Mouse (Mus musculus): ENCODE measurements around the gene Zbtb43. TPM values are rescaled to one million over a fixed set of nuclear protein-coding genes. Genes with fewer than 3 reads are reported as not detected.

Zbtb43 gene
- total RNA-seq (2021), result 10 to 100 TPM; 22.6 to 23.7 TPM
- long read RNA-seq, experiment 1, full-length matches to known transcripts, result 10 of 22 reads
- long read RNA-seq, experiment 1, partial matches to known transcripts, result 0 of 22 reads
- long read RNA-seq, experiment 1, other reads (novel, unspliced or antisense), result 12 of 22 reads
- long read RNA-seq, experiment 2, full-length matches to known transcripts, result 12 of 17 reads
- long read RNA-seq, experiment 2, partial matches to known transcripts, result 0 of 17 reads
- long read RNA-seq, experiment 2, other reads (novel, unspliced or antisense), result 5 of 17 reads

DNA sequence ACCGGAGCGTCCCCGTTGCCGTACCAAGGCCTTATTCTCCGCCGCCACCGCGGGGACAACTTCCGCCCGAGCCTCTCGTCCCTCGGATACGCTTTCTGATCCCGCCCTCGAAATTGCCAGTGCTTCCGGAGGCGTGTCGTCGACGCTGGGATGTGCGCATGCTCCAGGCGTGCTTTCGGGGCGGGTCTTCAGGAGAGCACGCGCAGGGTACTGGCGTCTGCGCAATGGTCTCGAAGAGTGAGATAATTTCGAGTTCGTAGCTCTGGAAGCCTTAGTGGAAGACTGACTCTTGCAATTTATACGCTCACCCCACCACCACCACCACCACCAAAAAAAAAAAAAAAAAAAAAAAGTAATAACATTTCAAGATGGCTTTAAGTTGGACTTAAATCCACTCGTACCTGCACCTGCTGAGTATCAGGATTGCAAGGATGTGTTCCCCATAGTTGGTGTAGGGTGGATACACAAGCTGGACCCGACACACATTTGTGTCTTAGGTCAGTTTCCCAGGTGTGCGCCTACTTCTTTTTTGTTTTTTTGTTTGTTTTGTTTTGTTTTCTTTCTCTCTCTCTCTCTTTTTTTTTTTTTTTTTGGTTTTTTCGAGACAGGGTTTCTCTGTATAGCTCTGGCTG, at the start of gene Zbtb43:
Zbtb43 (minus strand) TSS at position 94 of the 632 bp plus-strand sequence.
- intact Hi-C loops (cut with DNase I), result loop anchor here (2.0 kb wide), 1 partner anchor 36 kb away; no protein-coding TSS in a partner anchor
- peak; percentile 95 to 97 for DNase-seq

DNA sequence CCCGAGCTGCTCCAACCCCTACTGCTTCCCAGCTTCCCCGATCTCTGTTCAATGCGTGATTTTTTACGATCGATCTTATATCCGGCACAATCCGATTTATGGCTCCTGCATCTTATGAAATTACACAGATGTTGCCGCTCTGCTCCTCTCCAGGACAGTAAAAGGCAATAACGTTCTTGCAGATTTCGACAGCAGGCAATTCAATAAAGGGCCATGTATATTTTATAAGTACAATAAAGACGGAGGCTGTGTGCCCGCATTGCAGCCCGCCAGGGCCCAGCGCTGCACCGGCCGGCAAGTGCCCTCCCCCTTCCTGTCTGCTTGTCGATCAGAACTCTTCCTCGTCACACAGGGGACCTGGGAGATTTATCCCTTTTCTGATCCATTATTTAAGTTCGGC, 47.5 kb upstream of the Zbtb43 start:
- no peak for DNase-seq
- intact Hi-C loops (cut with DNase I), result no loop called here

DNA sequence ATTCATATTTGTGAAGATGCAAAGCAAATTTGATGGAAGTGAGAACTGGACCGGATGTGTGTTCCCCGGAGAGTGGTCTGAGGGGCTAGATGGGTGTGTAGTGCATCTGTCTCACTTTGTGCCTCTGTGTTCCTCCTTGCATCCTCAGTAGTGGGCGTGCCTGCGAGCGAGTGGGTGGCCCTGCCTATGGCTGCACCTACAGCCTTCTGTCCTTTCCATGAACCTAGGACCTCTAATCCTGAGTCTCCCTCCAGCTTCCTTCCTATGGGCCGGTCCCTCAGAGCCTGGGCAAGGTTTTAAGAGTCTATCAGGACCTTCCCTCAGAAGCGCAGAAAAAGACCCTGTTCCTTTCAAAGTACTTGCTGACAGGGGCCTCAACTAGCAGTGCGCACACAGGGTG, 47.1 kb upstream of the Zbtb43 start:
- DNase-seq, result no peak
- intact Hi-C loops (cut with DNase I), result no loop called here

DNA sequence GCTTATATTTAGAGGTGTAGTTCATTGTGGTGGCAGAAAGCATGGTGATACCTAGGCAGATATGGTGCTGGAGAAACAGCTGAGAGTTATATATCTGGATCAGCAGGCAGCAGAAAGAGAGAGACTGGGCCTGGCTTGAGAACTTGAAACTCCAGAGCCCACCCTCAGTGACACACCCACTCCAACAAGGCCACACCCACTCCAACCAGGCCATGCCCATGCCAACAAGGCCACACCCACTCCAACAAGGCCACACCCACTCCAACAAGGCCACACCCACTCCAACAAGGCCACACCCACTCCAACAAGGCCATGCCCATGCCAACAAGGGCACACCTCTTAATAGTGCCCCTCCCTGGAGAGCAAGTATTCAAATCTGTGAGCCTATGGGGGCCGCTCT, 42.4 kb upstream of the Zbtb43 start:
- DNase-seq, result no peak
- intact Hi-C loops (cut with DNase I), result no loop called here

DNA sequence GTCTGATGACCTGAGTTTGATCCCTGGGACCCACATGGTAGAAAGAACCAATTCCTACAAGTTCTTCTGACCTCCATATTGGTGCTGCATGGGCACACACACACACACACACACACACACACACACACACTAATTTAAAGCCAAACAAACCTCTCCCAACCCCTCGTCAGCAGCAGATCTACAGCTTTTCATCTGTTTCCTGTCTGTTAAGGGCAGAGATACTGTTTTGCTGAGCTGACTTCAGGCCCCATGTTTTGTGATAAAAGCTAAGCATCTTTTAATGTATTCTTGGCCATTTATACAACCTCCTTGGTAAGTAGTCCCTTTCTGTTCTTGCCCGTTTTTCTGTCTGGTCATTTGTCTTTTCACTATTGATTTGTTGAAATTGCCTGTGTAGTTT, 34.2 kb upstream of the Zbtb43 start:
- DNase-seq, result no peak
- intact Hi-C loops (cut with DNase I), result no loop called here

DNA sequence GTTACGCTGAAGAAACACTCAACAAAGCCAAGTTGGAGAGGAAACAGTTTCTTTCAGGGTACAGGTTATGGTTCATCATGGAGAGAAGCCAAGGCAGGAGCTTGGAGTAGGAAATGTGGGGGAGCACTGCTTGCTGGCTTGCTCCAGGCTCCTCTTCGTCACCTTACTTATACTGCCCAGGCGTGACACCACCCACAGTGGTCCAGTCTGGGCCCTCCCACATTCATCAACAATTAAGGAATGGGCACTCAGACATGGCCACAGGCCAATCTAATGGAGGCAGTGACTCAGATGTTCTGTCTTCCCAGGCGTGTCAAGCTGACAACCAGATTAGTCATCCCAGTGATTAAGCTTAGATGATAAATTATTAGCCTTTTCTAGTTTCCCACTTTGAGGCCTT, 29.9 kb upstream of the Zbtb43 start:
- DNase-seq, result no peak
- intact Hi-C loops (cut with DNase I), result no loop called here

DNA sequence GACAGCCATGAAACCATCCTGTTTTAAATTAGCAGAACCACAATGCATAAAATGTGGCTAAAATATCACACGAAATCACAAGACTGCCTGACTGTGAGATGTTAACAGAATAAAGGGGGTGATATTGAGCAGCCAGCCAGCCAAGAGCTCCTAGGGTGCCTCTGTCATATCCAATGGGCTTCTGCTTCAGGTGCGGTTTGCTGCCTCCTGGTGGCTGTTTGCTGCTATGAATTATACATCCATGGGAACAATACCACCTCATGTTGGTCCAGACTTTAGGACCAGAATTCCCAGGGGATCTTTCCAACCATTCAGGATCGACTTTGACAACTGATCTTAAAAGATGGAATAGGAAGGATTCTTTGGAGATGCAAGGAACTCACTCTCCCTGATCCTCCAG, 27.3 kb upstream of the Zbtb43 start:
- intact Hi-C loops (cut with DNase I), result no loop called here
- DNase-seq, result no peak

DNA sequence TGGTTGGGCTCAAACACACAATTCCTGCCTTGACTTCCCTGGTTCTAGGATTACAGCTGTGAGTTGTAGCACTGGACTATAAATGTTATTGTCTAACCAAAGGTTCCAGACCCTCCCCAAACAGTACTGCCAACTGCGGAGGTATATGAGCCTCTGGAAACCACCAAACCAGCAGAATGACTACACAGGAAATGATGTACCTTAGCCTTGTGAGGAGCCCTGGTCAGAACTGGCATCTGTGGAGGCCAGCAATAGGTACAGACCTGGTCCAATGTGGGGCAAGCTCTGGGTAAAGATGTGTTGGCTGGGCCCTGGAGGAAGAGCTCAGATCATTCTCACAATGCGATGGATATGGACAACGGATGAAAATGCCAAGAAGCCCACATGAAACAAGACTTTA, 23.7 kb upstream of the Zbtb43 start:
- intact Hi-C loops (cut with DNase I), result no loop called here
- no peak for DNase-seq

DNA sequence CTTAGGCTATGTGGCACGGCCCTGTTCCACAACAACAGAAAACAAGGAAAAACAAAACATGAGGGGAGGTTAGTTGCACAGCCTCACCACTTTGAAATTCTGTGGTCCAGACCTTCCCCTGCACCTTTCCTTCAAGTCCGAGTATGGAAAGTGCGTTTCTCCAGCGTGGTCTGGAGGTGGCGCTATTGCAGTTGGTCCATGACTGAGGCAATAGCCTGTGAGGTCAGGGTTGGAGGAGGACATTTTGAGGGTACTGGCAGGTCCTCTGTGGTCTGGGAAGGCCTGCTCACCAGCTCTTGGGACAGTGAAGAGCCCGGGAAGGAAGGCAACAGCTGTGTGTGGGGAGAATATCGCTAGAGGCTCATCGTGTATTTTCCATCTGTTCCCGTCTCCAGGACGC, 21.2 kb upstream of the Zbtb43 start:
- intact Hi-C loops (cut with DNase I), result no loop called here

DNA sequence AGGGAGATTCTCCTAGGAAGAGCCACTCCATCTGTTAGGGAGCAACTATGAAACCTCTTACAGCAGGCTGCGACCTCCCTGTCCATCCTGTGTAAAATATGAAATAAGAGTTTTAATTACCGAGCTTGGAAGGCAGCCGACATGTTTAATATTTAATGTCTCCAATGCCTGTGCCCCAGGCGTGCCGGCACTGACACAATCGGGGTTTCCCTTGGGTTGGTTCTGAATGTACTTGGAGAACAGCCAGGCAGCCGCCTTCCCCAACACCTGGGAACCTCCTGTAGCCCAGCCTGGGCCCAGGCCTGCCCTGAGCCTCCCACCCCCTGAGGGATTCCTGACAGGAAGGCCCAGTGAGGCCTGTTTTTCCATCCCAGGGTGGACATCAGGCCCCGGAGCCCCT, 19.0 kb upstream of the Zbtb43 start:
- intact Hi-C loops (cut with DNase I), result loop anchor here (1.0 to 2.0 kb wide), 3 partner anchors 71 to 247 kb away; no protein-coding TSS in a partner anchor
- no peak for DNase-seq

More for the DNA sequence above, 21.2 kb upstream of the Zbtb43 start:
- DNase-seq, result no peak

DNA sequence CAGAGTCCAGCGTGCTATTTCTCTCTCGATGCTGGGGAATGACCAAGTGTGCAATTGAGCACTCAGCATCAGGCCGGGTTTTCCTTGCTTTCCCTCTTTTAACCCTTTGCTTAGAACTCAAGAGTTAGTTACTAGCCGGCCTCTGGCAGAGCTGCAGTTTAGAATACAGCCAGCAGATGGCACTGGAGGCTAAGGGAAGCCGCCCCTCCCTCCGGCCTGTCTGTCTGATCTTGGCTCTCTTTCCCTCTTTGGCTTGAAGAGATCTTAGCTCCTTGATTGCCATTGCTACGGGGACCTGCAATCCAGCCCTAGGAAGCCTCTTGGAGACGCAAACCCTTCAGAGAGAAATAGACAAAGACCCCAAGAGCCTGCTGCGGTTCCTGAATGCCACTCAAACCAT, 18.5 kb upstream of the Zbtb43 start:
- intact Hi-C loops (cut with DNase I), result loop anchor here (1.0 to 2.0 kb wide), 3 partner anchors 71 to 248 kb away; no protein-coding TSS in a partner anchor
- peak; percentile 75 to 86 for DNase-seq

DNA sequence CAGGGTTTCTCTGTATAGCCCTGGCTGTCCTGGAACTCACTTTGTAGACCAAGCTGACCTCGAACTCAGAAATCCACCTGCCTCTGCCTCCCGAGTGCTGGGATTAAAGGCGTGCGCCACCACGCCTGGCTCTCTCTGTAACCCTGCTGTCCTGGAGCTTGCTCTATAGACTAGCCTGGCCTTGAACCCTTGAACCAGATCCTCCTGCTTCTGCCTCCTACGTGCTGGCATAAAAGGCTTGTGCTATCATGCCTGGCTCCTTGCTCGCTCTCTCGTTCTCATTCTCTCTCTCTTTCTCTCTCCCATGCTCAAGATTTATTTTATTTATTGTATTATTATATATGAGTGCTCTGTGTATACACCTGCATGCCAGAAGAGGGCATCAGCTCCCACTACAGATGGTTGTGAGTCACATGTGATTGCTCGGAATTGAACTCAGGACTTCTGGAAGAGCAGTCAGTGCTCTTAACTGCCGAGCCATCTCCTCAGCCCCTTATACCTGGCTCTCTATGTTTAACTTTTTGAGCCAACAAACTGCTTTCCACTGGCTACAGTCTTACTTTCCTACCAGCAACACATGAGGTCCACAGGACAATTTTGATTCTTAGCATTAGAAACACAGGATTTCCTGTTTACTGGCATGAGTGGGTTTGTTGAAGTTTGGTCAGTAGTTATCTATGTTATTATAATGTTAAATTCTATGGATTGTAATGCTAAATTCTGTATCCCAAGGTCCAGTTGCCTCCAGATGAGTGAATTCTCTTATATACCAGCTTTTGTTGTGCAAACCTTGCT, 9.8 kb upstream of the Zbtb43 start:
- no peak for DNase-seq
- intact Hi-C loops (cut with DNase I), result no loop called here

DNA sequence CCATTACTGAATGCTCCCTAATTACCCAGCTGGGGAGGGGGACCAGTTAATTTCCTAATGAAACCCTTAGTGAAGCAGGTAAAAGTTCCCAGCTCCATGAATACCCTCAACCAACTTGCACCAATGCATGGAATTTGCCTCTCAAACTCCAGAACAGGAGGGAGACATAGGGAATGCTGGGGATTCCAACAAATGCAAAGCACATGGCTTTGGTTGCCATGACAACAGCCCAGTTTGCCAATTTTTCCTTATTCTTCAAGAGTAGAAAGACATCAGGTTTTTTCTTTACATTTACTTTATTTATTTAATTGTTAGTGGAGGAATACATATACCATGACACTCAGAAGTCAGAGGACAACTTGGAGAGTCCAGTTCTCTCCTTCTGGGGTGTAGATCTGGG, 7.6 kb upstream of the Zbtb43 start:
- no peak for DNase-seq
- intact Hi-C loops (cut with DNase I), result no loop called here

DNA sequence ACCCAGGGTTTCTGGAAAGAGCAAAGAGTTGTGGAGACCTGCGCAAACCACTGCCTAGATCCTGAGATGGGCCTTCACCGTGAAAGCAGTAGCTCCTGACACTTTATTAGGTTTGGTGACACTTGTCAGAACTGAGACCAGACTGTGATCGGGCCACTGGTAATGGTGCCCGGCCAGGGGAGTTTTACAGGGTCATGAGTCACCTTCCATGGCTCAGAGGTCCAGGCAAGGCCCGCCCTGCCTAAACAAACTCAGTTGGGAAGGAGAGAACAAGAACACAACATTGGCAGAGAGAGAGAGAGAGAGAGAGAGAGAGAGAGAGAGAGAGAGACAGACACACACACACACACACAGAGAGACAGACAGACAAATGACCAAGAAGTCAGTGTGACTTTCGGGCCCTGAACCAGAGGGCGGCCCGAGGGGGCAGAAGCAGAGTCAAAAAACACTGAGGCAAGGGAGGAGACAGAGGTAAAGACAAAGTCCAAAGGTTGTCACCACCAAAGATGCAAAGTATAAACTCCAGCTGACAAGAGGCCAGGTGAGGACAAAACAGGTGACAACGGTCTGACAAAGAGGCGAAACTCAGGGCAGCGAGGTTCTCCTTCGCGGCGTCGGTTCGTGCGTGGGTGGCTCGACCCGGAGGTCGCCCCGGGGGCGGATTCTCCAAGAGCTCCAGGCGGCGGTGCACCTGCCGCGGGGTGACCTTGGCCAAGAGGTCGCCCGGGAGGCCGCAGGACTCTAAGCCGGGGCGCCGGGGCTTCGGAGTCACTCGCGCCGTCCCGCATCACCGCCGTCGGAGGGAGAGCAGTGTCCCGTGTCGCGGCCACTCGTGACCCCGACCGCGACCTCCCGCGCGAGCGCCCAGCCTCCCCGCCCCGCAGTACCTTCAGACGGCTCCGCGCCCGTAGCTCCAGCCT, 553 bp downstream of the Zbtb43 start:
- intact Hi-C loops (cut with DNase I), result loop anchor here (2.0 kb wide), 1 partner anchor 35 kb away; no protein-coding TSS in a partner anchor
- DNase-seq, result peak in 1 of 2 experiments; percentile 12

DNA sequence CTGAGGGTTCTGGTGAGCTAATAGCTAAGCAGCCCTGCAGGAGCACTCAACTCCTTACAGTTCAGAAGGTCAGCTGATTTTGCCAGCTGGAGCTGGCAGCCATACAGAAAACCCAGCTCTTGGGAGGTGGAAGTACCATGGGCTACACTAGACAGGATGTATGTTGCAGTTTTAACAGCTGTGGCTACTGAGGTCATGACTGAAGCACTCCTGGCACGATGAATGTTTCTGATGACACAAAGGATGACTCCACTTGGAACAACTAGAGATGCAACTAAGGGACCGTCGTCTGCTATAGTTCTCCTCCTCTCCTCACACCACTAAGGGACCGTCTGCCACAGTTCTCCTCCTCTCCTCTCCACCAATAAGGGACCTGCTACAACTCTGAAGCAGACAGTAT, 2.4 kb downstream of the Zbtb43 start:
- intact Hi-C loops (cut with DNase I), result no loop called here
- peak; percentile 21 to 36 for DNase-seq

DNA sequence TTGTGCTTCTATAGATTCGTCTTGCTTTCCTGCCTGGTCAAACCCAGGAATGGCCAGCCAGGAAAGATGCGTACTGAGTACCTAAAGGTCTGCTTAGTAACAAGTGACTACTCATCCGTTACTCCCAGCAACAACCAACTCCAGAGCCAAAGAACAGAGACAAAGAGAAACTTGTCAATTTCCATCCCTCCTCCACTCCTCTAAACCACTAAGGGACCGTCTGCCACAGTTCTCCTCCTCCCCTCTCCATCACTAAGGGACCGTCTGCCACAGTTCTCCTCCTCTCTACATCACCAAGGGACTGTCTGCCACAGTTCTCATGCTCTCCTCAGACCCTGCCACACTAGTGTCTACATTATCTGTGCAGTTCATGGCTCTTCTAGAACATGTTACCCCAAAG, 3.1 kb downstream of the Zbtb43 start:
- intact Hi-C loops (cut with DNase I), result no loop called here
- no peak for DNase-seq

DNA sequence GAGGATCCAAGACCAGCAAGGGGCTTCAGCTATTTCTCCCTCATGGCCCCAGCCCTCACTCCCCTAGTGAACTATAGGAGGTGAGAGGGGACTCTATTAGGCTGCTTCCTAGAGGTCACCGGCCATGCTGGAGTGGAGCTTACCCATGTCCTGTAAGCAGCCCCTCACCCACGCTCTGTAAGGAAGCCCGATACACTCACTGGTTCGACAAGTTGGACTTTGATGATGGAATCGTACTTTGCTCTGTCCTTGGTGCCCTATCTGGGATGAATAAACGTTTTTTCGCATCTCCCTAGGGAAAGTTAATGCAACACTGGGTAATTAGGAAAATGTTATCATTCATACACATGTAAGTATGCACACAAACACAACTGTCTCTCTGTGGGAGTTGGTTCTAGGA, 6.3 kb downstream of the Zbtb43 start:
- no peak for DNase-seq
- intact Hi-C loops (cut with DNase I), result no loop called here

DNA sequence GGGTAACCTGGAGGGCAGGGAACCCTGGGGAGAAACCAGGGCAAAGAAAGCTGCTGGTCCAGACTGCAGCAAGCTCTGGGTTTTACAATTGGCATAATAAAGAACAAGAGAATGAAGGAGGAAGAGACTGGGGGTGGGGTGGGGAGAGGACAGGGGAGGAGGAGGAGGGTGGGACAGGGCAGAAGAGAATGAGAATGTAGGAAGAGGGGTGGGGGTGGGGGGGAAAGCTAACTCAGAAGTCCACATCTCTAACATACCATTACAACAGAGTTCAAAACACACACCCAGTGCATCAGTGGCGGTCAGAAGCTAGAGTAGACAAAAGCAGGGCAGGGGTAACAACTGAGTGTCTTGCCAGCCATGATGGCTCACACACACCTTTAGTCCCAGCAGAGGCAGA, 7.3 kb downstream of the Zbtb43 start:
- DNase-seq, result no peak

DNA sequence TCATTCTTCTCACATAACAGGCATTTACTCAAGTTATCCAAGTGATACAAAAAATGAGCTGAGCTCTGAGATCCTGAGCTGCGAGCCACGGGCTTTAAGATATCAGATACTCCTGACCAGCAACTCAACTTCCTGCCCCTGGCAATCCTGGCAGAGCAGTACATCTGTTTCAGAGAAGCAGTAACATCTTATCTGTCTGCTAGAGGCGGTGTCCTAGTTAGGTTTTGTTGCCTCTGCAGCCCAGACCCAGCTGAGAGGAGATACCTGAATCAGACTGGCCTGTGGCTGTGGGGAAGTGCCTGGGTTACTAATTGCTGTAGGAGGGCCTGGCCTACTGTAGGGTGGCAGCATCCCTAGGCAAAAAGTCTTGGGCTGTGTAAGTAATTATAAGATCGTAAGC, 8.7 kb downstream of the Zbtb43 start:
- DNase-seq, result no peak
- intact Hi-C loops (cut with DNase I), result no loop called here

More for the DNA sequence above, 7.3 kb downstream of the Zbtb43 start:
- intact Hi-C loops (cut with DNase I), result no loop called here

DNA sequence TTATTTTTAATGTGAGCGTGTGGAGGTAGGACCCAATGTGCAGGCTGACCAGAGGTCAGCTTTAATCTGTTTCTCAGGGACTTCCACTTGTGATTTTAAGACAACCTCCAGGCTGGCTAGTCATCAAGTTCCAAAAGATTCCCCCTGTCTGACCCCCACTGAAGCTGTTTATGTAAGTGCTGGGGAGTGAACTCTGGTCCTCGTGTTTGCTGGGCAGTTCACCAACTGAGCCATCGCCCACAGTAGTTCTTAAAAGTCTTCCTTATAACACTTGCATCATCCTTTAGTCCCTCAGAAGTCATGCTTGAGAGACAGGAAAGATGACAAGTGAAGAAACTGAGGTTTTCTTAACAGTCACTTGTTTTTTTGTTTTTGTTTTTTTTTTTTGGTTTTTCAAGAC, 11.7 kb downstream of the Zbtb43 start:
- intact Hi-C loops (cut with DNase I), result no loop called here
- no peak for DNase-seq

Data from heart, postnatal 14 days (tissue).